Mouse (Mus musculus) midbrain, postnatal 0 days (tissue): ENCODE measurements around the gene Ebp. TPM values are rescaled to one million over a fixed set of nuclear protein-coding genes. Genes with fewer than 3 reads are reported as not detected.

ENCODE experiments used
- ATAC-seq: fragments of 200-750 bp; cut with Nextera tagmentation; 2 replicates; pipeline ENCODE4 v1.8.0; 2017; ENCODE audit warnings: moderate number of reproducible peaks, mild to moderate bottlenecking, moderate TSS enrichment, moderate library complexity; ENCODE audit not compliant: low FRiP score
- DNase-seq: peaks from one replicate; pipeline ENCODE4 v3.0.0-alpha.2; 2015; ENCODE audit warnings: low spot score
- H3K27ac ChIP-seq: fragments of 300-500 bp; sonication (generic); 2 replicates; pipeline ENCODE4 v1.5.1; 2014; ENCODE audit warnings: low read depth, mild to moderate bottlenecking, low read length, mixed read lengths
- H3K27me3 ChIP-seq: fragments of 300-500 bp; sonication (generic); 2 replicates; pipeline ENCODE4 v1.6.1; 2014; ENCODE audit warnings: low read length, control low read depth, mixed read lengths; ENCODE audit not compliant: insufficient read depth
- H3K36me3 ChIP-seq: fragments of 300-500 bp; sonication (generic); 2 replicates; pipeline ENCODE4 v1.6.1; 2014; ENCODE audit warnings: low read length, control low read depth, mixed read lengths; ENCODE audit not compliant: insufficient read depth
- H3K4me1 ChIP-seq: fragments of 300-500 bp; sonication (generic); 2 replicates; pipeline ENCODE4 v1.6.1; 2014; ENCODE audit warnings: mild to moderate bottlenecking, control low read depth, antibody characterized with exemption, low read length, mixed read lengths; ENCODE audit not compliant: insufficient read depth
- H3K4me2 ChIP-seq: fragments of 300-500 bp; sonication (generic); 2 replicates; pipeline ENCODE4 v1.6.1; 2014; ENCODE audit warnings: low read depth, mild to moderate bottlenecking, low read length, mixed read lengths; ENCODE audit not compliant: poor library complexity, severe bottlenecking
- H3K4me3 ChIP-seq: fragments of 300-500 bp; sonication (generic); 2 replicates; pipeline ENCODE4 v1.5.1; 2014; ENCODE audit warnings: low read depth, mild to moderate bottlenecking, low read length, moderate library complexity
- H3K9ac ChIP-seq: fragments of 300-500 bp; sonication (generic); replicated peaks from 2 replicates; pipeline ENCODE4 v1.6.1; 2014; ENCODE audit warnings: mild to moderate bottlenecking, low read length, moderate library complexity, mixed read lengths; ENCODE audit not compliant: poor library complexity, severe bottlenecking
- H3K9me3 ChIP-seq: fragments of 300-500 bp; sonication (generic); 2 replicates; pipeline ENCODE4 v1.6.1; 2016; ENCODE audit warnings: low read length, control low read depth
- CTCF ChIP-seq: IDR thresholded peaks from 2 replicates; pipeline ENCODE4 v1.5.1; 2016; ENCODE audit warnings: antibody characterized with exemption, mild to moderate bottlenecking
- WGBS: fragments of 180-500 bp; shearing (Covaris S2); extraction: QIAGEN DNeasy Blood & Tissue Kit; methylation state at CpG from one replicate; pipeline ENCODE4 v1.1.7; 2014; 5-methylcytosine and 5-hydroxymethylcytosine counted together
- polyA plus RNA-seq: library from polyadenylated mRNA; unstranded; fragments of >200 nt; fragmentation: Nextera tagmentation; extraction: Ambion mirVana; gene quantifications from 2 replicates; pipeline ENCODE4 v1.2.1, GENCODE M21; 2015
- total RNA-seq: library from RNA; depleted of rRNA; stranded (reverse); fragments of >200 nt; gene quantifications from 2 replicates; pipeline ENCODE4 v1.2.3, GENCODE M21; 2014; rRNA removed

Gene Ebp
- total and polyA plus RNA-seq, 2 experiments from 2014 or later, result 22.9 to 26.6 TPM

DNA sequence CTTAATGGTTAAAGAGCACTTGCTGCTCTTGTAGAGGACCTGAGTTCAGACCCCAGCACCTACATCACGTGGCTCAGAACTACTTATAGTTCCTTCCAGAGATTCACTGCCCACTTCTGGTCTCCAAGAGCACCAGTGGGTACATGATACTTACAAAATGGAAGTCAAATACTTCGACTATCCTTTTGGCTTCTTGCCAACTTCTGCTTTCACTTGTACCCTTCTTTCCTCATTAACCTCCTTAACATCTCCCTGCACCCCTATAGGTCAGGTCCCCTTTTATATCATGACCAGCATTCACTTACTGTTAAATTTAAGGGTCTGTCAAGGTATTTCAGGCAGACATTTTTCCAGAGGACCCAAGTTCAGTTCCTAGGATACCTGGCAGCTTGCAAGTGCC, 57.4 kb downstream of the Ebp start:
- WGBS, result 42% methylated on average over 2 of the region's 2 CpGs
- ATAC-seq, result no peak
- Histone ChIP-seq H3K27me3 (no peaks in the 10 kb centered on the region), H3K4me3 (no peak overlapping the region), H3K4me1 (no peaks in the 10 kb centered on the region; the same call in 1 of the 2 replicates), H3K27ac (no peak overlapping the region), H3K4me2 (no peak overlapping the region), H3K9me3 (no peaks in the 10 kb centered on the region), H3K9ac (no peak overlapping the region), H3K36me3 (0 out of 2 replicates have a peak, but pooled peaks cover under 1% of the 10 kb centered on the region)
- TF ChIP-seq CTCF, result no peak
- no peak for DNase-seq

Other genes with a start within 250 kb of the Ebp start
- gene Hdac6, start 245.6 kb downstream of the Ebp start, total RNA-seq, result 103 and 111 TPM in 2 replicates
- gene Hdac6, start 245.6 kb downstream of the Ebp start, polyA plus RNA-seq, result 65.5 and 68.3 TPM in 2 replicates
- gene Gata1, start 215.4 kb downstream of the Ebp start, total RNA-seq, result not detected in 2 replicates
- not detected in 2 replicates for gene Gata1, start 215.4 kb downstream of the Ebp start, polyA plus RNA-seq
- gene Glod5, start 175.0 kb downstream of the Ebp start, total RNA-seq, result 2.4 TPM in 1 of 2 replicates, not detected in the other
- 0.81 and 1.1 TPM in 2 replicates for gene Glod5, start 175.0 kb downstream of the Ebp start, polyA plus RNA-seq
- 32.0 and 45.0 TPM in 2 replicates for gene Suv39h1, start 118.8 kb downstream of the Ebp start, total RNA-seq
- gene Suv39h1, start 118.8 kb downstream of the Ebp start, polyA plus RNA-seq, result 34.8 and 35.4 TPM in 2 replicates
- 0.52 and 0.60 TPM in 2 replicates for gene Was, start 103.0 kb downstream of the Ebp start, total RNA-seq
- 0.15 and 0.30 TPM in 2 replicates for gene Was, start 103.0 kb downstream of the Ebp start, polyA plus RNA-seq
- gene Wdr13, start 60.6 kb downstream of the Ebp start, total RNA-seq, result 324 and 337 TPM in 2 replicates
- gene Wdr13, start 60.6 kb downstream of the Ebp start, polyA plus RNA-seq, result 59.9 and 60.4 TPM in 2 replicates
- 371 and 394 TPM in 2 replicates for gene Rbm3, start 47.6 kb downstream of the Ebp start, total RNA-seq
- gene Rbm3, start 47.6 kb downstream of the Ebp start, polyA plus RNA-seq, result 429 and 432 TPM in 2 replicates
- gene Tbc1d25, start 17.3 kb downstream of the Ebp start, total RNA-seq, result 21.2 and 24.7 TPM in 2 replicates
- gene Tbc1d25, start 17.3 kb downstream of the Ebp start, polyA plus RNA-seq, result 17.6 and 20.7 TPM in 2 replicates
- gene Porcn, start 13.0 kb upstream of the Ebp start, total RNA-seq, result 59.9 and 68.0 TPM in 2 replicates
- gene Porcn, start 13.0 kb upstream of the Ebp start, polyA plus RNA-seq, result 42.3 and 44.4 TPM in 2 replicates
- gene Ftsj1, start 58.9 kb upstream of the Ebp start, total RNA-seq, result 39.6 and 39.9 TPM in 2 replicates
- 35.4 and 39.9 TPM in 2 replicates for gene Ftsj1, start 58.9 kb upstream of the Ebp start, polyA plus RNA-seq
- gene Slc38a5, start 77.6 kb upstream of the Ebp start, total RNA-seq, result 14.4 and 22.4 TPM in 2 replicates
- 17.1 and 17.5 TPM in 2 replicates for gene Slc38a5, start 77.6 kb upstream of the Ebp start, polyA plus RNA-seq
- not detected in 2 replicates for gene Ssxb10, start 133.9 kb upstream of the Ebp start, total RNA-seq
- not detected in 2 replicates for gene Ssxb10, start 133.9 kb upstream of the Ebp start, polyA plus RNA-seq
- not detected in 2 replicates for gene Ssxb9, start 173.5 kb upstream of the Ebp start, total RNA-seq
- gene Ssxb9, start 173.5 kb upstream of the Ebp start, polyA plus RNA-seq, result not detected in 2 replicates
- gene Ssxb1, start 219.8 kb upstream of the Ebp start, total RNA-seq, result not detected in 2 replicates
- not detected in 2 replicates for gene Ssxb1, start 219.8 kb upstream of the Ebp start, polyA plus RNA-seq